Mouse (Mus musculus) midbrain, postnatal 0 days (tissue): Measurements from ENCODE around the gene Gm40460. TPM values are rescaled to one million over a fixed set of nuclear protein-coding genes. Genes with fewer than 3 reads are reported as not detected.
A peak's percentile ranks its signal among the peaks of the same experiment; 100 is the strongest.
"Not testable (repeated sequence)": the region's sequence is repeated elsewhere in the genome, so short reads cannot be mapped to it uniquely, and the experiment has no call there.

Experiments
- ATAC-seq: fragments of 200-750 bp; cut with Nextera tagmentation; 2 replicates; pipeline ENCODE4 v1.8.0; 2017; ENCODE audit warnings: moderate number of reproducible peaks, mild to moderate bottlenecking, moderate TSS enrichment, moderate library complexity; ENCODE audit not compliant: low FRiP score
- DNase-seq: peaks from one replicate; pipeline ENCODE4 v3.0.0-alpha.2; 2015; ENCODE audit warnings: low spot score
- H3K27ac ChIP-seq: fragments of 300-500 bp; sonication (generic); 2 replicates; pipeline ENCODE4 v1.5.1; 2014; ENCODE audit warnings: low read depth, mild to moderate bottlenecking, low read length, mixed read lengths
- H3K27me3 ChIP-seq: fragments of 300-500 bp; sonication (generic); 2 replicates; pipeline ENCODE4 v1.6.1; 2014; ENCODE audit warnings: low read length, control low read depth, mixed read lengths; ENCODE audit not compliant: insufficient read depth
- H3K36me3 ChIP-seq: fragments of 300-500 bp; sonication (generic); 2 replicates; pipeline ENCODE4 v1.6.1; 2014; ENCODE audit warnings: low read length, control low read depth, mixed read lengths; ENCODE audit not compliant: insufficient read depth
- H3K4me1 ChIP-seq: fragments of 300-500 bp; sonication (generic); 2 replicates; pipeline ENCODE4 v1.6.1; 2014; ENCODE audit warnings: mild to moderate bottlenecking, control low read depth, antibody characterized with exemption, low read length, mixed read lengths; ENCODE audit not compliant: insufficient read depth
- H3K4me2 ChIP-seq: fragments of 300-500 bp; sonication (generic); 2 replicates; pipeline ENCODE4 v1.6.1; 2014; ENCODE audit warnings: low read depth, mild to moderate bottlenecking, low read length, mixed read lengths; ENCODE audit not compliant: poor library complexity, severe bottlenecking
- H3K4me3 ChIP-seq: fragments of 300-500 bp; sonication (generic); 2 replicates; pipeline ENCODE4 v1.5.1; 2014; ENCODE audit warnings: low read depth, mild to moderate bottlenecking, low read length, moderate library complexity
- H3K9ac ChIP-seq: fragments of 300-500 bp; sonication (generic); replicated peaks from 2 replicates; pipeline ENCODE4 v1.6.1; 2014; ENCODE audit warnings: mild to moderate bottlenecking, low read length, moderate library complexity, mixed read lengths; ENCODE audit not compliant: poor library complexity, severe bottlenecking
- H3K9me3 ChIP-seq: fragments of 300-500 bp; sonication (generic); 2 replicates; pipeline ENCODE4 v1.6.1; 2016; ENCODE audit warnings: low read length, control low read depth
- CTCF ChIP-seq: IDR thresholded peaks from 2 replicates; pipeline ENCODE4 v1.5.1; 2016; ENCODE audit warnings: antibody characterized with exemption, mild to moderate bottlenecking
- WGBS: fragments of 180-500 bp; shearing (Covaris S2); extraction: QIAGEN DNeasy Blood & Tissue Kit; methylation state at CpG from one replicate; pipeline ENCODE4 v1.1.7; 2014; 5-methylcytosine and 5-hydroxymethylcytosine counted together
- polyA plus RNA-seq: library from polyadenylated mRNA; unstranded; fragments of >200 nt; fragmentation: Nextera tagmentation; extraction: Ambion mirVana; gene quantifications from 2 replicates; pipeline ENCODE4 v1.2.1, GENCODE M21; 2015
- total RNA-seq: library from RNA; depleted of rRNA; stranded (reverse); fragments of >200 nt; gene quantifications from 2 replicates; pipeline ENCODE4 v1.2.3, GENCODE M21; 2014

Gene Gm40460
- total and polyA plus RNA-seq, 2 experiments from 2014 or later: not detected

DNA sequence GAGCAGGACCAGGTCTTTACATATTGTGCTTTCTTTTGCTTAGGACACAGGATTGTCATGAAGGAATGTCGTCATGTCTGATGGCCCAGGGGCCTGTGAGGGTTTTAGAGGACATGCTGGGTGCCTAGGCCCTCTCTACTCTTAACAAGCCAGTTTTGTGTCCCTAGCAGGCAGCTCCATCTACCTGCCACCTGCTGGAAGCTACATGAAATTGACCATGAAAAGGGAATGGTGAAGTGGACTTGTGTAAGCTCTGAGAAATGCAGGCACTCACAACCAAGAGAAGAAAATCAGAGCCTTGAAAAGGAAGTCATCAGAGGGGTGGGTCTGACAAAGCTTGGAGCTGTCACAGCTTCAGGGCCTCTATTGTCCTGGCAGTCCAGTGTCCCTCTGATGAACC is 38.4 kb upstream of the Gm40460 start:
- H3K9ac ChIP-seq, H3K27ac ChIP-seq, H3K36me3 ChIP-seq, DNase-seq, ATAC-seq, H3K4me2 ChIP-seq, H3K4me1 ChIP-seq, H3K4me3 ChIP-seq, H3K9me3 ChIP-seq, H3K27me3 ChIP-seq: not testable (repeated sequence)
- peak; percentile 40; the same call in 1 of the 2 replicates for TF ChIP-seq CTCF
- 83% methylated on average over 1 of the region's 1 CpGs for WGBS

DNA sequence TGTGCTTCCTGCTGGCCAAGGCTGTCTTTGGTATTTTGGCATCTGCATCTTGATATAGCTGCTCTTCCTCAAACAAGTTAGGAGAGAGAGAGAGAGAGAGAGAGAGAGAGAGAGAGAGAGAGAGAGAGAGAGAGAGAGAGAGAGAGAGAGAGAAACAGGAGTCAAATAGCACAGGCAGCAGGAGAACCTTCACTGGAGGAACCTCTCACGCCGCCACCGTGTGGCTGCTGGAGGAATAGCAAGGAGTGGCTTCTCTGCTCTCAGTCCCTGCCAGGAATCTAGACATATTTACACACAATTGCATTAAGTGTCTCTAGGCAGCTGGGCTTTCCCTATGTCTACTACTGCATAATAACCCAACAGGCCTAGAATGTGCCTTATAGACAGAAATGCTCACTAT is 37.3 kb upstream of the Gm40460 start:
- 0% methylated on average over 3 of the region's 3 CpGs for WGBS
- H3K27ac ChIP-seq, H3K36me3 ChIP-seq, ATAC-seq, H3K27me3 ChIP-seq, H3K4me1 ChIP-seq, H3K4me2 ChIP-seq, H3K9me3 ChIP-seq, H3K4me3 ChIP-seq, H3K9ac ChIP-seq: not testable (repeated sequence)
- peak; percentile 77 for TF ChIP-seq CTCF
- peak; percentile 81 for DNase-seq

DNA sequence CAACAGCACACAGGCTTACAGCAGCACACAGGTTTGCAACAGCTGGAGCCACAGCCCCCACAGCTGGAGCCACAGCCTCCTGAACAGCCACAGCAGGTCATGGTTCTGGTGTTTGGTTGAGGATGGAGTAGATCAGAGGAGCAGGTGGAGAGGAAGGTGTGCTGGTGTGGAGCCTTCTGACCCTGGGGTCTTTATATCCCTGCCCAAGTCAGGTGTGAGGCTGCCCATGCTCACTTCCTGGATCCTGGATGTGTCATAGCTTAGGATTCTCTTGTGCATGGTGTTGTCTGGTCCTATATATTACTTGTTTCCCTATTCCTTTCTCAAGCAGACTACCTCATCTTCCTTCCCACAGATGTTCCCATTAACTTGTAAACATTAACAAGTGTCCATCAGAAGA is 33.4 kb upstream of the Gm40460 start, which contains the start of gene Gm4559:
TSS of gene Gm4559 (minus strand) at position 101 of the 400 bp plus-strand sequence.
- not testable (repeated sequence) for H3K27ac ChIP-seq, ATAC-seq, H3K27me3 ChIP-seq, H3K9me3 ChIP-seq, H3K9ac ChIP-seq, DNase-seq, H3K4me3 ChIP-seq, H3K4me2 ChIP-seq, H3K36me3 ChIP-seq, H3K4me1 ChIP-seq

DNA sequence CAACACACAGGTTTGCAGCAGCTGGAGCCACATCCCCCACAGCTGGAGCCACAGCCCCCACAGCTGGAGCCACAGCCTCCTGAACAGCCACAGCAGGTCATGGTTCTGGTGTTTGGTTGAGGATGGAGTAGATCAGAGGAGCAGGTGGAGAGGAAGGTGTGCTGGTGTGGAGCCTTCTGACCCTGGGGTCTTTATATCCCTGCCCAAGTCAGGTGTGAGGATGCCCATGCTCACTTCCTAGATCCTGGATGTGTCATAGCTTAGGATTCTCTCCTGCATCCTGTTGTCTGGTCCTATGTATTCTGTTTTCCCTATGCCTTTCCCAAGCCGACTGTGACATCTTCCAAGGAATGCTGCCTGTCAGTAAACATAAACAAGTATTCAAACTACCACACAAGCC is 17.4 kb upstream of the Gm40460 start, which contains the start of gene Gm2431:
TSS of gene Gm2431 (minus strand) at position 101 of the 400 bp plus-strand sequence.
- ATAC-seq, H3K9ac ChIP-seq, H3K4me1 ChIP-seq, H3K27ac ChIP-seq, H3K36me3 ChIP-seq, H3K27me3 ChIP-seq, H3K4me3 ChIP-seq, DNase-seq, H3K9me3 ChIP-seq, H3K4me2 ChIP-seq: not testable (repeated sequence)
- WGBS: 81% methylated on average over 1 of the region's 1 CpGs

DNA sequence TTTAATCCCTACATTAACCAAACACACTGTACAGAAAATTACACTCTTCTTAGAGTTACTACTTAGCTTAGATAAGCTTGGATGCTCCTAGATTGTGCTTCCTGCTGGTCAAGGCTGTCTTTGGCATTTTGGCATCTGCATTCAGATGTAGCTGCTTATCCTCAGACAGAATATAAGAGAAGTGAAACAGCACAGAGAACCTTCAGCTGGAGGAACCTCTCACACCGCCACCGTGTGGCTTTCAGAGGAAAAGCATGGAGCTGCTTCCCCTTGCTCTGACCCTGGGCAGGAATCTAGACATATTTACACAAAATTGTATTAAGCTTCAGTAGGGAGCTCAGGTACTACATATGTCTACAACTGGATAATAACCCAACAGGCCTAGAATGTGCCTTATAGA is 14.6 kb upstream of the Gm40460 start:
- H3K9ac ChIP-seq: no peak overlapping the region
- H3K27ac ChIP-seq: no peak overlapping the region
- 0% methylated on average over 2 of the region's 2 CpGs for WGBS
- ATAC-seq (no peak), DNase-seq (peak; percentile 76)
- no peak overlapping the region for H3K4me3 ChIP-seq
- no peaks in the 10 kb centered on the region for H3K4me1 ChIP-seq
- TF ChIP-seq CTCF: peak; percentile 86
- no peak overlapping the region for H3K4me2 ChIP-seq
- no peaks in the 10 kb centered on the region for H3K9me3 ChIP-seq
- no peaks in the 10 kb centered on the region for H3K27me3 ChIP-seq
- H3K36me3 ChIP-seq: no peaks in the 10 kb centered on the region

DNA sequence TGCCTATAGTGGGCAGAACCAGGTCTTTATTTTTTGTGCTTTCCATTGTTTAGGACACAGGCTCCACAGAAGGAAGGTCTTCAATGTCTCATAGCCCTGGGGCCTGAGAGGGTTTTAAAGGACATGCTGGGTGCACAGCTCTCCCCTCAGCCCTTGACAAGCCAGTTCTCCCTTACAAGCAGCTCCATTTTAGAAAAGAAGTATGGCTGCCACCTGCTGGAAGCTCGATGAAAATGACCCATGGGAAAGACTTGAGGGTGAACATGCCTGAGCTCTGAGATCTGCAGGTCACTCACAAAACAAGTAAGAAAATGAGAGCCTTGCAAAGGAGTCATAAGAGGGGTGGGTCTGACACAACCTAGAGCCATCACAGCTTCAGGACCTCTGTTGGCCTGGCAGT is 8.9 kb upstream of the Gm40460 start:
- H3K4me1 ChIP-seq: no peaks in the 10 kb centered on the region
- no peak for ATAC-seq
- no peak overlapping the region for H3K4me3 ChIP-seq
- H3K9me3 ChIP-seq: no peaks in the 10 kb centered on the region
- no peaks in the 10 kb centered on the region for H3K27me3 ChIP-seq
- no peak overlapping the region for H3K27ac ChIP-seq
- no peaks in the 10 kb centered on the region for H3K36me3 ChIP-seq
- H3K9ac ChIP-seq: no peak overlapping the region
- WGBS: 4% methylated on average over 1 of the region's 1 CpGs
- DNase-seq: peak; percentile 63
- TF ChIP-seq CTCF: peak; percentile 82
- H3K4me2 ChIP-seq: no peak overlapping the region
